Mouse (Mus musculus): ENCODE data around the gene Trnau1ap. TPM values are rescaled to one million over a fixed set of nuclear protein-coding genes. Genes with fewer than 3 reads are reported as not detected.
A peak's percentile ranks its signal among the peaks of the same experiment; 100 is the strongest.

The Trnau1ap gene
- polyA plus RNA-seq (2015; fragmentation: Nextera tagmentation; extraction: Ambion mirVana): 71.9 and 80.2 TPM in 2 replicates

DNA sequence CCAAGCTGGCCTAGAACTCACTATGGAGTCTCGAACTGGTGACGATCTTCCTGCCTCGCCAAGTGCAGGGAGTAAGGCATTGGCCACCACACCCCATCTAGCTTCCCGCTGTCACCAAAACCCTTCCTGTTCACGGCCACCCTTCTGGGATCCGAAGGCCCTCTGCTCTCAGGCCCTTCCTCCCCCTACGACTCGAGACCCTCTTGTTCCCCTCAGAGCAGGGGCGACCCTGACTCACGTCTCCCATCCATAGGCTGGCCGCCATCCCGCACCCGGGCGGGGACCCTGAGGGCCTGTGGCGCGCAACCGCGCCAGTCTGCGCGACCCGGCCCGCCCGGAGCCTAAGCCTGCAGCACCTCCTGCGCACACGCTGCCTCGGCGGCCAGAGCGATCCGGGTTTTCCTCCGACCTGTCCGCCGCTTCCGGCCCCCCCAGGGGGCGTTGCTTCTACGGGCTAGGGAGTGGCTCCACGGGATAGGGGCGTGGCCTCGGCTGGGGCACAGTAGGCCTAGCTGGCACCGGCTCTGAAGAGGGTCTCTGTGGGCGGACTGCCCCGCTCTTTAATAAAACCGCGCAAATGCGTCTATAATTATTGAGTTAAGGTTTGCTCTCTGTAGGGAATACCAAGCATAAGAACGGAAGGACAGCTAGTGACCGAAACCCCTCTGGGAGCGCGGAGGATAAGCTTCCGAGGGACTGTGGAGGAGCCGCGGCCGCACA is at the start of gene Trnau1ap:
Trnau1ap (minus strand) TSS at position 424 of the 720 bp plus-strand sequence.
- Histone ChIP-seq H3K27me3 (no peaks in the 10 kb centered on the region), H3K36me3 (peaks cover 25% of the 10 kb centered on the region), H3K27ac (replicated peaks) (peak within 1 kb of the TSS; percentile 80), H3K4me1 (replicated peaks) (peaks cover 19% of the 10 kb centered on the region), H3K4me3 (peak within 1 kb of the TSS; percentile 78), H3K9me3 (no peaks in the 10 kb centered on the region), H3K4me2 (peak within 1 kb of the TSS; percentile 82), H3K9ac (peak within 1 kb of the TSS; percentile 93)
- ATAC-seq (ENCODE audit: low FRiP score, low read depth): peak; percentile 98
- under 1% methylated on average over 52 of the region's 52 CpGs for WGBS

DNA sequence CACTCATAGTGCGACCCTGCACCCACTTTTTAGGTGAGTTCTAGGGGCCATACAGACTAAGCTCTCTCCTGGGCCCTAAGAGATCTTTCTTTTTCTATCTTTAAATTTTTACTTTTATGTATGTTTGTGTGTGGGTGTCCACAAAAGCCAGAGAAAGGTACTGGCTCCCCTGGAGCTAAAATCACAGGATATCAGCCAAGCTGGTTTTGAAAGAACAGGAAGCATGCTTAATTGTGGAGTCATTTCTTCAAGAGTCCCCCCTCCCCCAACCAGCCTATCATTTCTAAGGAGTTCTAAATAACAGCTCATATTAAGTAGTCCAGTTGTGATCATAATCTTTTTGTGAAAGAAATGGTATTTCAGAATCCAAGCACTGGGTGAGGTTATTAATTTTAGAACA is 44.5 kb upstream of the Trnau1ap start:
- Histone ChIP-seq H3K4me2 (no peak overlapping the region), H3K27ac (replicated peaks) (no peak overlapping the region), H3K4me1 (replicated peaks) (no peaks in the 10 kb centered on the region), H3K36me3 (peaks cover 8% of the 10 kb centered on the region), H3K9ac (no peak overlapping the region), H3K27me3 (no peaks in the 10 kb centered on the region), H3K9me3 (no peaks in the 10 kb centered on the region), H3K4me3 (no peak overlapping the region)
- ATAC-seq (ENCODE audit: low FRiP score, low read depth): no peak
- 92% methylated on average over 1 of the region's 1 CpGs for WGBS

DNA sequence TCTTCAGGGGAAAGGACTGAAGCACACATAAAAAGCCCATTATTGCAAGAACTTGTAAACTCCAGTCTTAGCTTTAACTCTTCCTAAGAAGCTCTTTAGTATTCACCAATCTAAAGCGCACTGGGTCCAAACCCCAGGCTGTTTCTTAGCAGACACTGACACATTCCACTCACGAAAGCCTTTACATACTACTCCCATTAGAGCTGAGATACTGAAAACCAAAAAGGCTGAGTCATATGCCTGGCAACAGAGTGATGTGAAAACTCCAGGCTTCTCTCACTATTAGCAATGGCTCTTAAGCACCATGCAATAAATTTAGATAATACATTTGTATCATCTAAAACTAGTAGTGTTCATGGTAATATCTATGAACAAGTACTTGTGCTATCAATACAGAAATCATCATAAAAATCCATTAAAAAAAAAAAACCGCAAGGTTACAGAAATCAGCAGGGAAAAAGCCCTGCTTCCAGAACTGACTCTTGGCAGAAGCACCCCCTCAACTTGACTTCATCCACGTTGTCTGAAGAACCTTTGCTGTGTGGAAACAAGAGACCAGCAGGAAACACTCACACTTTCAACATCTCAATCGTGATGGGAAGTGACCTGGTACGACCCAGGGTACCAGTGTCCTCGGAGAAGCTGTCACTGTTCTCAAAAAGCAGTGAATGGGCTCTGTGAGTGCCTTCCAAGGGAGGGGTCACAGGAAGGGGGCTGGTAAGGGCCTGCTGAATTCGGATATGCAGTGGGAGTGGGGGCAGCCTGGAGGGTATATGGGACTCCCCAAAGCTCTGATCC is 40.8 kb upstream of the Trnau1ap start:
- WGBS: 74% methylated on average over 8 of the region's 8 CpGs
- no peak for ATAC-seq (ENCODE audit: low FRiP score, low read depth)
- peaks cover 17% of the 10 kb centered on the region for H3K36me3 ChIP-seq
- H3K9me3 ChIP-seq: no peaks in the 10 kb centered on the region
- no peaks in the 10 kb centered on the region for H3K27me3 ChIP-seq
- H3K9ac ChIP-seq: no peak overlapping the region
- no peak overlapping the region for H3K4me3 ChIP-seq
- H3K4me1 ChIP-seq (replicated peaks): no peaks in the 10 kb centered on the region
- H3K4me2 ChIP-seq: no peak overlapping the region
- H3K27ac ChIP-seq (replicated peaks): no peak overlapping the region

DNA sequence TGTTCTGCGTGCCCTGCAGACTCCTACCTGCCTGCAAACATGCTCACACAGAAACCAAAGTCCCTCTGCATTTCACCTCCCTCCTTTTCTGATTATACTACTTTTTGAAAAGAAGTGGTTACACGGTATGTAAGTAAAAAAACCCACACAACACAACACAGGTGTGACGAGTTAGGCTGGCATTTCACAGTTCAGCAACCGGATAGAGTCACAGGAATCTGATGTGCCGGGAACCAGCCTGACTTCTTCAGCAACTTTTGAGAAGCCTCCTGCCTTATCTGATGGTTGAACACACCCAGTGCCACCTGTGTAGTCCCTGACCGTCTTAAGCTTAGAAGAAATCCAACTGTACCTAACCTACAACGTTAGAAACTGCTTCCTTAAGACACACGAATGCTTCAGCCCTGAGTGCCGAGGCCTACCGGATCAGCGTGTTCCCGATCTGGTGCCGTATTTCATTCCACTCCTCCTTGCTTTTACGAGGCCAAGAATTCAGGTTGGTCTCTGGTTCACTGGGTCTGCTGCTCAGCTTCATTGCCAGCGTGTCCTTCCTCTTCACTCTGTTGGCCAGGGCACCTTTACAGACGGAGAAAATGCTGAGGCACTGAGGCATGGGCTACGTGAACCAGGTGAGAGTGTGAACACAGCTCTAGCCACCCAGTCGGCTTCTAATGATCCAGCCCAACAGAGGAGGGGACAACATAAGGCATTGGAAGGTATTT is 38.3 kb upstream of the Trnau1ap start:
- 94% methylated on average over 18 of the region's 18 CpGs for WGBS
- no peak overlapping the region for H3K9ac ChIP-seq
- ATAC-seq (ENCODE audit: low FRiP score, low read depth): no peak
- H3K4me1 ChIP-seq (replicated peaks): no peaks in the 10 kb centered on the region
- H3K36me3 ChIP-seq: peaks cover 24% of the 10 kb centered on the region
- H3K4me2 ChIP-seq: no peak overlapping the region
- no peaks in the 10 kb centered on the region for H3K27me3 ChIP-seq
- H3K4me3 ChIP-seq: no peak overlapping the region
- no peak overlapping the region for H3K27ac ChIP-seq (replicated peaks)
- H3K9me3 ChIP-seq: no peaks in the 10 kb centered on the region

DNA sequence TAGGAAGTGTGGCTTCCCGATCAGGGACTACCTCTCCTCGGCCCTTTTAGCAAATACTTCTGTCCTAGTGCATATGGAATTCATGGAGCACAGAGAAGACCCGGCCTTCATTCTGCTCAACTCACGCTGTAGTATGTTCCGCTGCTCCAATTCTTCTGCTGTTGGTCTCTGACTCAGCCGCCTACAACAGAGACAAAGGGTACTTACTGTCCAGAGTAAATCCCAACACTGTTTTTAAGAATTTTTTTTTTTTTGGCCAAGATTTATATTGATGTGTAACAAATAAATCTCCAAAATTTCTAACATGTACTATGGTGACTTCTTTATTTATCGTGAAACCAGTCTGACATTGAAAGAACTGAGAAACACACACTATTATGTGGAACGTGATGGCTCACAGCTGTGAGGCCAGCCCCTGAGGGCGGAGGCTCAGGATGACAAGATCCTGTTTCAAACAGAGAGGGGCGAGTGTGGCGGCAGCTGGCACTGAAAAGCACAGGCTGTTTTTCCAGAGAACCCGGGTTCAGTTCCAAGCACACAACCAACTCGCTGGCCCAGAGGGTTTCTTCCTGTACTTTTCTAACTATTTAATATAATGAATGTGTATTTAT is 36.2 kb upstream of the Trnau1ap start:
- H3K27ac ChIP-seq (replicated peaks): no peak overlapping the region
- H3K9me3 ChIP-seq: no peaks in the 10 kb centered on the region
- H3K9ac ChIP-seq: no peak overlapping the region
- ATAC-seq (ENCODE audit: low FRiP score, low read depth): no peak
- no peak overlapping the region for H3K4me3 ChIP-seq
- H3K4me1 ChIP-seq (replicated peaks): no peaks in the 10 kb centered on the region
- H3K36me3 ChIP-seq: peaks cover 24% of the 10 kb centered on the region
- H3K27me3 ChIP-seq: no peaks in the 10 kb centered on the region
- no peak overlapping the region for H3K4me2 ChIP-seq
- 75% methylated on average over 13 of the region's 13 CpGs for WGBS

DNA sequence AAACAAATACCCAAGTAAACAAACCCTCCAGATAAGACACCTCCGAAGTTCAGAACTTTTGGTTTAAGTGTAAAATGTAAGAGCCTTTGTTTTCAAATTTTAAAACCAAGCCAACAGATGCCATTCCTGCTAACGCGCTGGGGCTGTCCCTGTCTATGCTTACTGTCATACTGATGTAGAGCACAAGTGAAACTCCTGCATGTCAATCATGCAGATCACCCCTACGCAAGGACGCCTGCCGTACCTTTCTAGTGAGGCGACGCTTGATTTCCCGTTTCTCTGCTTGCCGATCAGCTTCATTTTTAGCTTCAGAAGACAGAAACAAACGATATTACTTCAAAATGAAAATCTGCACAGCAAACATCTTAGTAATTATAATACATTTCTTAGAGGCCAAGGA is 34.1 kb upstream of the Trnau1ap start:
- no peak for ATAC-seq (ENCODE audit: low FRiP score, low read depth)
- no peak overlapping the region for H3K27ac ChIP-seq (replicated peaks)
- no peak overlapping the region for H3K4me3 ChIP-seq
- 96% methylated on average over 11 of the region's 11 CpGs for WGBS
- no peaks in the 10 kb centered on the region for H3K9me3 ChIP-seq
- H3K9ac ChIP-seq: no peak overlapping the region
- H3K4me1 ChIP-seq (replicated peaks): no peaks in the 10 kb centered on the region
- peaks cover 22% of the 10 kb centered on the region for H3K36me3 ChIP-seq
- H3K27me3 ChIP-seq: no peaks in the 10 kb centered on the region
- no peak overlapping the region for H3K4me2 ChIP-seq

DNA sequence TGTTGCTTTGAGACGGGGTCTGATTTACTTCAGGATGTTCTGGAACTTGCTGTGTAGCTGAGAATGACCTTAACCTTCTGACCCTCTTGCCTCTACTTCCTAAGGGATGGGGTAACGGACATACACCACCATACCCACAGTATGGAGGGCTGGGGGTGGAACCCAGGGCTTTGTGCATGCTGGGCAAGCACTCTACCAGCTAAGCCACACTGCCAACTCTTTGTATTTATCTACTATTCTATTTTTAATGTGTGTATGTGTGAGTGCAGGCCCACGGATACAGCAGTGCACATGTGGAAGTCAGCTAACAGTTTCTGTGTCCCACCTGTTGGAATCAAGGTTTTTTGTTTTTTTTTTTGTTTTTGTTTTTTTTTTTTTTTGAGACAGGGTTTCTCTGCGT is 30.2 kb upstream of the Trnau1ap start:
- Histone ChIP-seq H3K9me3 (no peaks in the 10 kb centered on the region), H3K9ac (no peak overlapping the region), H3K4me1 (replicated peaks) (no peaks in the 10 kb centered on the region), H3K4me3 (no peak overlapping the region), H3K27me3 (no peaks in the 10 kb centered on the region), H3K27ac (replicated peaks) (no peak overlapping the region), H3K4me2 (no peak overlapping the region), H3K36me3 (peaks cover 17% of the 10 kb centered on the region)
- ATAC-seq (ENCODE audit: low FRiP score, low read depth): no peak
- 91% methylated on average over 4 of the region's 4 CpGs for WGBS

DNA sequence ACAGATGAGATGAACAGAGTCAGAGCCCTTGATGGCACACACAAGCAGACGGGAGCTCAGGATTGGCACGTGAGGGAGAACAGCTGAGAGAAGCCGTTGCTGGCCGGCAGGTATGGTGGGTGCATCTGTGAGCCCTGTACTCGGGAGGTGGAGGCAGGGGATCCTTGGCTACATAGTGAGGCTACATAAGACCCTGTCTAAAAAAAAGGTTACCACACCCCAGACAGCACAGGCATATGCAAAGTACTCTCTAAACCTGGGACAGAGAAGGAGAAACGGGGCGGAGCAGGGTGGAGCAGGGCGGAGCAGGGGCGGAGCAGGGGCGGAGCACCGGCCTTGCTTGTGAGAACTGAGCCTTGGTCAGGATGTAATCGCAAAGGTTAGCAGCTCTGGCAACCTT is 26.8 kb upstream of the Trnau1ap start:
- 42% methylated on average over 12 of the region's 12 CpGs for WGBS
- ATAC-seq (ENCODE audit: low FRiP score, low read depth): no peak
- Histone ChIP-seq H3K36me3 (peaks cover 16% of the 10 kb centered on the region), H3K4me1 (replicated peaks) (peaks cover 22% of the 10 kb centered on the region), H3K4me3 (no peak overlapping the region), H3K4me2 (no peak overlapping the region), H3K9ac (no peak overlapping the region), H3K9me3 (no peaks in the 10 kb centered on the region), H3K27me3 (no peaks in the 10 kb centered on the region), H3K27ac (replicated peaks) (no peak overlapping the region)

DNA sequence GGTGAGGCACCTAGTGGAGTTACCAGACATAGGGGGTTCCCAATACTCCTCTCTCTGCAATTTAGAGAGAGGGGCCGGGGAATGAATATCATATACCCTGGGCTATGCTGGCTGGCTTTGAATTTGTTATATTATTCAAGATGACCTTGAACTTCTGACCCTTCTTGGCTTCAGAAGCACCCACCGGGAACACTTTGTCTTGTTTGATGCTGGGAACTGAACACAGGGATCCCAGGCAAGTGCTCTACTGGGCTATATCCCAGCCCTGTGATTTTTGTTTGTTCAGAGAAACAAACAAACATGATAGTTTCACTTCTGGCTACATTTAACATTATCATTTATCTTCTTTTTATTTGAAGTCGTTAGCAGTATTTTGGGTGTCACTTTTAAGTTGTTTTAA is 26.1 kb upstream of the Trnau1ap start:
- no peaks in the 10 kb centered on the region for H3K27me3 ChIP-seq
- peaks cover 24% of the 10 kb centered on the region for H3K4me1 ChIP-seq (replicated peaks)
- no peak for ATAC-seq (ENCODE audit: low FRiP score, low read depth)
- no peak overlapping the region for H3K4me2 ChIP-seq
- 84% methylated on average over 3 of the region's 3 CpGs for WGBS
- H3K36me3 ChIP-seq: peaks cover 18% of the 10 kb centered on the region
- no peak overlapping the region for H3K27ac ChIP-seq (replicated peaks)
- no peaks in the 10 kb centered on the region for H3K9me3 ChIP-seq
- H3K4me3 ChIP-seq: no peak overlapping the region
- no peak overlapping the region for H3K9ac ChIP-seq

DNA sequence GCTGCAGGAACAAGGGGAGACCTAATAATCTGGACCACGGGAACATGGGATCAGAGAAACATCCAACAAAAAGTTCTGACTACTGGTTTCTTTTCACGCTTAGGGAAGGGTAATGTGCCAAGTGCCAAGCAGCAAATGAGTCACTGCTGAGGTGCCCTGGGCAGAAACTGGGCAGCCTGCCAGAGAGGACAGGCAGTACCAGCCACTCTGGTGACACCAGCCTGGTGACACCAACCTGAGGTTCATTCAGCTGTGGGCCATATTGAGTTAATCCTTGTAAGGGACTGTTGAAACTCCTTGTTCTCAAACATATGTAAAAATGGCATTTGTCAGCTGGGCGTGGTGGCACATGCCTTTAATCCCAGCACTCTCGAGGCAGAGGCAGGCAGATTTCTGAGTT is 25.2 kb upstream of the Trnau1ap start:
- H3K27ac ChIP-seq (replicated peaks): no peak overlapping the region
- no peak overlapping the region for H3K4me3 ChIP-seq
- H3K9ac ChIP-seq: no peak overlapping the region
- no peak for ATAC-seq (ENCODE audit: low FRiP score, low read depth)
- peaks cover 18% of the 10 kb centered on the region for H3K36me3 ChIP-seq
- no peaks in the 10 kb centered on the region for H3K27me3 ChIP-seq
- WGBS: 86% methylated on average over 4 of the region's 4 CpGs
- H3K4me1 ChIP-seq (replicated peaks): peaks cover 24% of the 10 kb centered on the region
- no peaks in the 10 kb centered on the region for H3K9me3 ChIP-seq
- H3K4me2 ChIP-seq: no peak overlapping the region

DNA sequence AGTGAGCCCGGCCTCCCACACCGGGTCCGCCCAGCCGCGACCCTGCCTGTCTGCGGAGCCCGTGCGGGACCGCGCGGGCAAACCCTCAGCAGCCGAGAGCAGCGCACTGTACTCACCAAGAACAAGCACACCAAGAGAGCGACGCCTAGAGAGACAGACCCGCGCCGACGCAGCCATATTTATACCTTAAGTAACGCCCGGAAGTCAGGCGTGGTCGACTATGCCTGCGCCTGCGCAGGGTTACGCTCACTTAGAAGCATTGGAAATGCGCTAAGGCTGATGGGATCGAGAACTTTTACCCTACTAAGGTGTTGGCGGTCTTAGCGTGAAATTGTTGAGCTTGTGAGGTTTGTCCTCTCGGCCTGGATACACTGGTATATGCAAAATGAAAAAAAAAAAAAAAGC is 24.1 kb upstream of the Trnau1ap start, which contains the start of gene Rcc1:
Rcc1 (minus strand) TSS at position 125 of the 405 bp plus-strand sequence.
- Histone ChIP-seq H3K27ac (replicated peaks) (peak within 1 kb of the TSS; percentile 95), H3K36me3 (peaks cover 12% of the 10 kb centered on the region; the same call in 1 of the 2 replicates), H3K9ac (peak within 1 kb of the TSS; percentile 89), H3K27me3 (no peaks in the 10 kb centered on the region), H3K4me1 (replicated peaks) (peaks cover 24% of the 10 kb centered on the region), H3K4me3 (peak within 1 kb of the TSS; percentile 87), H3K9me3 (no peaks in the 10 kb centered on the region), H3K4me2 (peak within 1 kb of the TSS; percentile 95)
- peak; percentile 94 for ATAC-seq (ENCODE audit: low FRiP score, low read depth)
- WGBS: under 1% methylated on average over 31 of the region's 31 CpGs
